Mouse (Mus musculus): ENCODE results near the gene Pygo1.

Gene Pygo1

DNA sequence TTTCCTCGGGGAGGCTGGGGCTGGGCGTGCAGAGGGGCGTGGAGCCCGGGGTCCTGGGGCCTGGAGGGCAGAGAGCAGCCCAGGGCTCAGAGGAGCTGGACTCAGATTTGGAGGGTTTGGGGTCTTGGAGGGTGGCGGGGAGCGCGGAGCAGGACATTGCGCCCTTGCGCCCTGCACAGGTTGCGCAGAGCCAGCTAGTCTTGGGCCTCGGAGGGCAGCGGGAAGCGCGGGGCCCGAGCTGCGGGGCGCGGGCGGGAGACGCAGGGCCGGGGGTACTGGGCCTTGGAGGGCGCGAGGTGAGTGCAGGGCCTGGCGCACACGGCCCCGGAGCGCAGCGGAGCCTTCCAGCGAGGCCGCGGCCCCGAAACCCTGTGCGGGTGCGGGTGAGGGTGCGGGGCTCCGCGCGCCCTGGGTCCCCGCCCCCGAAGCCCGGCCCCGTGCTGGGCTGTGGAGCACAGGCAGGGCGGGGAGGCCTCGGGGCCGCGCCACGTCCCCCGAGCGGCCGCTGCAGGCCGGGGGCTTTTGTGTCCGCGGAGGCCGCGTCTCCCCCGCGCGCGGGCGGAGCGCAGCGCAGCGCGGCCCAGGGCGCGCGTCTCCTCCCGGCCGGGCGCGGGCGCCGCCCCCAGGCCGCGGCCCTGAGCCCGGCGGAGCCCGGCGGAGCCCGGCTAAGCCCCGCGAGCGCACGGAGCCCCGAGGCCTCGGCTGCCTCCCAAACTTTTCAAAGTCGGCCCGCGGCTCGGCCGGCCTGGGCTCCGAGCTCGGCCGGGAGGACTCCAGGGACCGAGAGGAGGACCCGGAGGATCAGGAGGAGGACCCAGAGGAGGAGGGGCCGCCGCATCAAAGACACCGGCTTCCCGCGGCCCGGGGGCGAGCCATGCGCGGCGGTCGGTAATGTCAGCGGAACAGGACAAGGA lies at the start of gene Pygo1:
Pygo1 (plus strand) TSS at position 625 of the 914 bp plus-strand sequence.
- DNase-seq (ENCODE audit: low read depth, low spot score): peak; percentile 10

GRCm38 (mm10) chr9:72875878-72876277 lies 49.6 kb upstream of the Pygo1 start:
- DNase-seq (ENCODE audit: low read depth, low spot score): no peak

DNA sequence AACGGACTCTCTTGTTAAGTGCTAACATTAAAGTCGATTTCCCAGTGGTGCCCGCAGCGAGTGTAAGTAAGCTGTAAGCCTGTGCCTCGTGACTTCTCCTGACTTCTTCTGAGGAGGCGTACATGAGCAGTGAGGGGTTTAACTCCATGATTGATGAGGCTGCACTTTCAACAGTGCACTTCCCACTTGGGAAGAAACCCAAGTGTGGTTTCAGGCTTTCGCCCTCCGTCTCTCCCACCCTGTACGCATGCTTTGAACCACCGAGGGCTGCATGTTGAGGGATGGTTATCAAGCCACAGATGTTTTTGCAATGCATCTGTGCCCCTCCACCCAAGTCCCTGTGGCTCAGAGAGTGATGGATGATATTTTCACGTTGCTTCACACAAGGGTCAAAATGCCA lies 47.5 kb upstream of the Pygo1 start:
- DNase-seq (ENCODE audit: low read depth, low spot score): no peak

GRCm38 (mm10) chr9:72878656-72879055 lies 46.8 kb upstream of the Pygo1 start:
- no peak for DNase-seq (ENCODE audit: low read depth, low spot score)

DNA sequence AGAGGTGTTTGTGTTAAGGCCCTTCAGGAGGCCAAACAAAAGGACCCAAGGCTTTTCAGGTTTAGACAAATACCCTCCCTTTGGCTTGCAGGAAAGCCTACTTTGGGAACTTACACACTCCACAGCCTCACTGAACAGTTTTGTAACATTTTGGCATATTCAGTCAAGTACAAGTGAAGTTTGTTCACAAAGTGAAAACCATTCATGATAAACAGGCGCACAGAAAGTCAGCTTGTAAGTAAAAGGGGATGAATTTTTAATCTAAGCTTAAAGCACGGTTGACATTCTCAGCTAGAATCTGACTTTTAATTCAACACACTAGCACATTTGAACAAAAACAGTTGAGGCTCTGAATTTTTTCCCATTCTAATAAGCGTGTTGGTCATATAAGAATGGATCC lies 45.8 kb upstream of the Pygo1 start:
- no peak for DNase-seq (ENCODE audit: low read depth, low spot score)

DNA sequence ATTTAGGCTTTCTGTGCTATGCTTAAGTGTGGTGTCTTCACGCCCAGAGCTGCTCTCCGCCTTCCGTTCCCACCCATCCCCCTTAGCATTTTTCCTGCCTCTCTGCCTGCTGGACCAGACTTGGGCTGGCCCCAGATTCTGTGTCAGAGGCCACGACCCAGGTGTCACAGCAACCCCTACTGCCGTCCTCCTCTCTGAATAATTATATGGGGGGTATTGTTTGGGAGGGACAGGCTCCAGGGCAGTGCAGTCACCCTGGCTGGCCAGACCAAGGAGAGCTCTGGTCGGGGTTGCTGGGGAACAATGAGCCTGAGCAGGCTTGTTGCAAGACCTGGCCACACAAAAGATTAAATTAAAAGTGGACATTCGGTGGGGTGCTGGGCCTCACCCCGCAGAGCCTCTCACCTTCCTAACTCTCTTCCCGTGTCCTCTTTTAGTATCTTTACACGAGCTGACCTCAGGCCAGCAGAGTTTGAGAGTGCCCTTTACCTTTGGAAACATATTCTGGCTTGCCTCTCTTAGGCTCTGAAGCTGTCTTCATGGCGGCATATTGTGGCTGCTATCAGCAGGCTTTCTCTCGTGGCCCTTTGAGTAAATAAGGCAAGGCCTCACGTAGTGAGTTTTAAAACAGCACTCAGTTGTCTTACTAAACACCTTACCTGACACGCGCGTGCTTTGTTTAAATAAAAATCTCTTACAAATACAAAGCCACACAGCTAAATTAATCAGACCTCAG lies 45.1 kb upstream of the Pygo1 start:
- no peak for DNase-seq (ENCODE audit: low read depth, low spot score)

GRCm38 (mm10) chr9:72881026-72881768 lies 44.2 kb upstream of the Pygo1 start:
- peak; percentile 38 for DNase-seq (ENCODE audit: low read depth, low spot score)

DNA sequence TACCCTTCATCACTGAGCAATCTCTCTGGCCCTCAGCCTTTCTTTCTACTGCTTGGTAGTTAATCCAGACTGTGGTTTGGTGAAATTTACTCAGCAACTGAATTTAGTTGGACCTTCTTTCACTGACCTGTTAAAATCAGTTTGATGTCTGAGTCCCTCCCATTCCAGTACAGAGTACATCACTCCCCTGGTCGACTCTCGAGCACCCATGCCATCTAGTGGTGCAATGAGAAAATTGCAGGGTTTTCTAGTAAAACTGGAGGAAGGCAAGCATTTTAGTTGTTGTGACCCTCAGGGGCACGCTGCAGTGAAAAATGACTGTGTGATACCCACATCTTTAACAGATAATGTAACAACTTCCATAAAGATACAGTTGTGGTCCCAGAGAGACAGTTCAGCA lies 41.5 kb upstream of the Pygo1 start:
- peak; percentile 43 for DNase-seq (ENCODE audit: low read depth, low spot score)

DNA sequence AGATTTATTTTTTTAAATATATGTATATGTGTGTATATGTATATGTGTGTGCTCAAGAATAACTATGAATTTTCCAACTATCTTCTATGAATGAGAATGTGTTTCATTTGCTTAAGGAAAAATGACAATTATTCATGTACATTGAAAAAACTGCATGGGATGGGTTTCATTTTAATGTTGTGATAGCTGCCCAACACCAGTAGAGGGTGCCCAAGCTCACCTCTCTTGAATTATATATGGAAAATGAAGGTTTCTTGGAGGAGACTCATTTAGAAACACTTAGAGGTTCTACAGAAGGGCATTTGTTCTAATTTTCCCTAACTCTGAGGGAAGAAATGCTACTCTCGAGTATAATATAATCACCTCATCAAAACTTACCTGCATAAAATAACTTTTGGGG lies 35.7 kb upstream of the Pygo1 start:
- no peak for DNase-seq (ENCODE audit: low read depth, low spot score)

- DNase-seq (ENCODE audit: low read depth, low spot score): no peak
Measured at GRCm38 (mm10) chr9:72890499-72891085, 34.9 kb upstream of the Pygo1 start.

DNA sequence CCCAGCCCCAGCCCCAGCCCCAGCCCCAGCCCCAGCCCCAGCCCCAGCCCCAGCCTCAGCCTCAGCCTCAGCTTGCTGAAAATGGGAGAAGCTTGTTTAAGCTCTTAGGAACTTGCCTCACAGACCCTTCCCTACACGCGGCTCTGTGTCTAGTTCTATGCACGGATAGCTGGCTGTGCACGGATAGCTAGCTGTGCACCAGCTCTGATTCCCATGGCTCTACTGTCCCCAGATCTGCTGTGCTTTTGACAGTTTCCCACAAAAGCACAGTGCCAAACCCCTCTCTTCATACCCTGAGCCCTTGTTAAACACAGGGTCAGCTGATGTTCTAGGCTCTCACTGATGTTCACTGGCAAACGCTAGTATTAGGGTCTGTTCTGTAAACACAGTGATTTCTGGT lies 32.7 kb upstream of the Pygo1 start:
- DNase-seq (ENCODE audit: low read depth, low spot score): no peak

DNA sequence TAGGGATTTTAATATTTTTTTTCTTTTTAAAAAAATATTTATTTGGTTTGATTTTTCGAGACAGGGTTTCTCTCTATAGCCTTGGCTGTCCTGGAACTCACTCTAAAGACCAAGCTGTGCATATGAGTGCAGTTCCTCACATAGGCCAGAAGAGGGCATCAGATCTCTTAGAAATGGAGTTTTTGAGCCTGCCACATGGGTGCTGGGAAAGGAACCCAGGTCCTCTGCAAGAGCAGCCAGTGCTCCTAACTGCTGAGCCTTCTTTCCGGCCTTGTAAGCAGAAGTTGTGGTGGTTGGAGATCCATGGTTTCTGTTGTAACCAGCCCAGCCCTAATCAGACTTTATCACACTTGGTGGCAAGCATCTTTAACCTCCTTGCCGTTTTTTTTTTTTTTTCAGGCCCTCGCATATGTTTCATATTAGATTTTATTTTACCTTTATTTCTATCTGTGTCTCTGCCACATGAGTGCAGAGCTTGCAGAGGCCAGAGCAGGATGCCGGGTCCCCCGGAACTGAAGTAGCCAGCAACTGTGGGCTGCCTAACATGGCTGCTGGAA lies 30.6 kb upstream of the Pygo1 start:
- no peak for DNase-seq (ENCODE audit: low read depth, low spot score)

DNA sequence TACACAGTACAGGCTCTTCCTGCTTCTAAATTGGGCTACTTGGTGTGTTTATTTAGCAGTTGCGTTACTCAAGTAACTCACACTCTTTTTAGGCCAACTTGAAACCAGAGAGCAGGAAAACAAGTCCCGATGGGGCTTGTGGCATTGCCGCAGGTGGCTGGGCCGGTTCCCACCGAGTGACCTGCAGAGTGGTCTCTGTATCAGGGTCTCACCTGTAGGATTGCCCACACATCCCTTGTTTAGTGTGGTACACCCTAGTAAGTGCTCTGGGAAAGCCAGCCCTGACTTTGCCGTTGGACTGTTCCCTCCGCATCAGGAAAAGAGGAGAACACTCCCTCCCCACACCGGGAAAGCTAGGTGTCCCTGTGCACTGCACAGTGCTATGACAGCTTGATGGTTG lies 23.4 kb upstream of the Pygo1 start:
- peak; percentile 81 for DNase-seq (ENCODE audit: low read depth, low spot score)

GRCm38 (mm10) chr9:72902611-72903010 lies 22.8 kb upstream of the Pygo1 start:
- DNase-seq (ENCODE audit: low read depth, low spot score): no peak

DNA sequence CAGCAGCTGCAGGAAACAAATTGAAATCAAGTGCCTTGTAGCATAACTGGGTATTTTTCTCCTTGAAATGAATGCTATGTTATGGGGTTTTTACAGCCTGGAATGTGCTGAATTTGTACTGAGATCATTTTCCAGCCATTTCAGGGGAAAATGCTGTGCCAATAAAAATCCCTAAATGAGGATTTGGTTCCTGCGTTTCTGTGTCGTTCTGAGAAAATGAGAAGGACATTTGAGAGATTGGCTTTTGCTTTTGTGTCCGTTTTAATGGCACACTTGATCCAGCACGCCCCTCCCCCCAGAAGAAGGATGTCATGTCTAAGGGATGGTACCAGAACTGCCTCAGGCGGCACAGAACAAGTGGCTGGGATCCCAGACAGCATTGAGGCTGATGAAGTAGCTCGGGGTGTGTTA lies 18.7 kb upstream of the Pygo1 start:
- DNase-seq (ENCODE audit: low read depth, low spot score): no peak

- no peak for DNase-seq (ENCODE audit: low read depth, low spot score)
Measured at GRCm38 (mm10) chr9:72911381-72911780, 14.1 kb upstream of the Pygo1 start.

DNA sequence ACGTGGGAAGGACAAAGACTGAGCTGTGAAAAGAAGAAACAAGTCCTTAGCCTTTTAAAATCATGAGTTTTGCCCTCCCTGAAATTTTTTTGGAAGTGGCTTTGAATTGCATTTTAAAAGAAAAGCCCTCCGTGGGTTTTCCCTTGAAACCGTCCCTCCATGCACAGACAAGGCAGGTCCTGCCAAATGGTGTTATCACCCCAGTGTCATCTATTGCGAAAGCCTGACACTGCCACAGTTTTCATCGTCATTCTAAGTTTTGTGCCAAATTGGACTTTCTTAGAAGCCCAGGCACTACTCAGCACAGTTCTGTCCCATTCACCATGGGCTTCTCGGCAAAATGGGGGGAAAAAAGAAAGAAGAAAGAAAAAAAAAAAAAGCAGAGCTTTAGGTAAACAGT lies 11.9 kb upstream of the Pygo1 start:
- peak; percentile 47 for DNase-seq (ENCODE audit: low read depth, low spot score)

DNA sequence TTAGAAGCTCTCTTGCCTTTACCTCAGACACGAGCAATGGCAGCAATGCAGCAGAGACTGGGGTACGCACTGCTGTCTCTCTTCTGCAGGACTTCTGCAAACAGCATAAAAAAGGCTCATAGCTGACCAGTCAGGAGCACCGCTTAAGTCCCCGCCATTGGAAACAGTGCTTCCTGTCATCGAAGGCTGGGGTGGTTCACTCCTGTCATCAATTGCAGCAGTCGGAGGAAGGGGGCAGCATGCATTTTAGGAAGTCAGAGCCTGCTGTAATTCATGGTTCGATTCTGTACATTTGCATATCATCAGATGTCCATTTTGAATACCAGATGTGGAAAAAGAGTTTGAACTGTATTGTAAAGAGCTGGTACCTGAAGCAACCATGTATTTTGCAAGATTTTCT lies 9.7 kb upstream of the Pygo1 start:
- no peak for DNase-seq (ENCODE audit: low read depth, low spot score)

DNA sequence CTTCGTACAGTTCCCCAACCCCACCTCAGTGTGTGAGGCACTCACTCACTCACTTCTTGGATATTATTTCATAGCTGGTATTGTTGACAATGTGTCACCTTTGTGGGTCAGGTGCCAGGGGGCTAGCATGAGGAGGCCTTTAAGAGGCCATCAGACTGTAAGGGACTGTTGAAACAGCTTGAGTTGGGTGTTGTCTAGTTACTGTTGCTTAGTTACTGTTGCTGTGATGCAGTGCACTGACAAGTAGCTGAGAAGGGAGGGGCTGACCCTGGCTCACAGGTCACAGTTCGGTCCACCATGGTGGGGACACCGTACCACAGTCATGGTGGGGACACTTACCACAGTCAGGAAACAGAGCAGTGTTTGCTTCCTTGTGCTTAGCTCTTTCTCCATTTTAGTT lies 2.4 kb upstream of the Pygo1 start:
- no peak for DNase-seq (ENCODE audit: low read depth, low spot score)

DNA sequence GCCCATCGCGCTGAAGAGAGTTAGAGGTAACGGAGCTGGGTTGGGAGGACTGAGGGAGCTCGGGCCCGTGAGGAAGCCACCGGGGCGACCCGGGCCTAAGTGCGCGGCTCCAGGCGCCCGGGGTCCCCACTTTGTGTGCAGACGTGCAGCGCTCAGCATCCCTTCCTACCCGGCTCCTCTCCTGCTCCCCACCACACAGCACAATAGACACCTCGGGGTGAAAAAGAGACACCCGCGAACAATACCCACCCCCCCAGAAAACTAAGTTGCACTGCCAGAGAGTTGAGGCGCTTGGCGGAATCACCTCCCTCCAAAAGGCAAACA lies 452 bp downstream of the Pygo1 start:
- DNase-seq (ENCODE audit: low read depth, low spot score): no peak

- no peak for DNase-seq (ENCODE audit: low read depth, low spot score)
Measured at GRCm38 (mm10) chr9:72931166-72931790, 5.8 kb downstream of the Pygo1 start.
